Mouse (Mus musculus) stomach, embryonic 14.5 days (tissue): Measurements from ENCODE around the gene Shisa5. TPM values are rescaled to one million over a fixed set of nuclear protein-coding genes. Genes with fewer than 3 reads are reported as not detected.

Source experiments
- ATAC-seq: fragments of 200-750 bp; cut with Nextera tagmentation; 2 replicates; pipeline ENCODE4 v1.8.0; 2017; ENCODE audit warnings: low read depth, moderate TSS enrichment; ENCODE audit not compliant: insufficient number of reproducible peaks, insufficient read depth, low FRiP score
- H3K27ac ChIP-seq: fragments of 300-500 bp; sonication (generic); 2 replicates; pipeline ENCODE4 v1.5.1; 2014; ENCODE audit warnings: mild to moderate bottlenecking, low read length, moderate library complexity, mixed read lengths
- H3K27me3 ChIP-seq: fragments of 300-500 bp; sonication (generic); 2 replicates; pipeline ENCODE4 v1.6.1; 2014; ENCODE audit warnings: low read length, control low read depth, mixed read lengths; ENCODE audit not compliant: control insufficient read depth, insufficient read depth
- H3K36me3 ChIP-seq: fragments of 300-500 bp; sonication (generic); 2 replicates; pipeline ENCODE4 v1.6.1; 2014; ENCODE audit warnings: mild to moderate bottlenecking, control low read depth, low read length, moderate library complexity, mixed read lengths; ENCODE audit not compliant: control insufficient read depth, insufficient read depth
- H3K4me1 ChIP-seq: fragments of 300-500 bp; sonication (generic); 2 replicates; pipeline ENCODE4 v1.6.1; 2014; ENCODE audit warnings: low read length, control low read depth, mixed read lengths; ENCODE audit not compliant: control insufficient read depth, insufficient read depth
- H3K4me2 ChIP-seq: fragments of 300-500 bp; sonication (generic); replicated peaks from 2 replicates; pipeline ENCODE4 v1.6.1; 2014; ENCODE audit warnings: low read depth, low read length, control low read depth
- H3K4me3 ChIP-seq: fragments of 300-500 bp; sonication (generic); 2 replicates; pipeline ENCODE4 v1.5.1; 2014; ENCODE audit warnings: low read depth, low read length, control low read depth
- H3K9ac ChIP-seq: fragments of 300-500 bp; sonication (generic); replicated peaks from 2 replicates; pipeline ENCODE4 v1.6.1; 2014; ENCODE audit warnings: low read depth, mild to moderate bottlenecking, control low read depth, low read length, moderate library complexity, mixed read lengths
- H3K9me3 ChIP-seq: fragments of 300-500 bp; sonication (generic); 2 replicates; pipeline ENCODE4 v1.6.1; 2016; ENCODE audit warnings: low read depth, low read length, control low read depth; ENCODE audit not compliant: control insufficient read depth
- WGBS: fragments of 180-500 bp; shearing (Covaris S2); extraction: QIAGEN DNeasy Blood & Tissue Kit; methylation state at CpG from one replicate; pipeline ENCODE4 v1.1.7; 2014; 5-methylcytosine and 5-hydroxymethylcytosine counted together
- polyA plus RNA-seq: library from polyadenylated mRNA; unstranded; fragments of >200 nt; fragmentation: Nextera tagmentation; extraction: Ambion mirVana; gene quantifications from 2 replicates; pipeline ENCODE4 v1.2.1, GENCODE M21; 2014

Shisa5 gene
- polyA plus RNA-seq, 1 experiment from 2014 or later: 75.0 TPM

GRCm38 (mm10) chr9:109053851-109054250 is 15.5 kb downstream of the Shisa5 start:
- H3K27me3 ChIP-seq: no peaks in the 10 kb centered on the region
- H3K36me3 ChIP-seq: peaks cover 17% of the 10 kb centered on the region
- WGBS: 66% methylated on average over 6 of the region's 6 CpGs
- H3K4me3 ChIP-seq: no peak overlapping the region
- ATAC-seq: no peak
- H3K4me2 ChIP-seq: no peak overlapping the region
- no peak overlapping the region for H3K9ac ChIP-seq
- H3K27ac ChIP-seq: no peak overlapping the region; the same call in 1 of the 2 replicates
- peaks cover 8% of the 10 kb centered on the region; the same call in 1 of the 2 replicates for H3K4me1 ChIP-seq
- no peaks in the 10 kb centered on the region for H3K9me3 ChIP-seq

GRCm38 (mm10) chr9:109054712-109055111 is 16.3 kb downstream of the Shisa5 start:
- H3K9ac ChIP-seq: no peak overlapping the region; the same call in 1 of the 2 replicates
- 6% methylated on average over 7 of the region's 7 CpGs for WGBS

GRCm38 (mm10) chr9:109055271-109056030 is 17.1 kb downstream of the Shisa5 start:
- Histone ChIP-seq H3K9ac (no peak overlapping the region; the same call in 1 of the 2 replicates), H3K4me2 (peak overlapping the region; percentile 40), H3K27ac (peak overlapping the region; percentile 75; the same call in 1 of the 2 replicates), H3K36me3 (peaks cover 18% of the 10 kb centered on the region), H3K4me3 (peak overlapping the region; percentile 22), H3K27me3 (no peaks in the 10 kb centered on the region), H3K9me3 (no peaks in the 10 kb centered on the region), H3K4me1 (peaks cover 10% of the 10 kb centered on the region; the same call in 1 of the 2 replicates)
- WGBS: 91% methylated on average over 12 of the region's 12 CpGs
- ATAC-seq: no peak

More at GRCm38 (mm10) chr9:109054712-109055111, 16.3 kb downstream of the Shisa5 start:
- Histone ChIP-seq H3K4me2 (peak overlapping the region; percentile 40), H3K27me3 (no peaks in the 10 kb centered on the region), H3K27ac (peak overlapping the region; percentile 75; the same call in 1 of the 2 replicates), H3K36me3 (peaks cover 17% of the 10 kb centered on the region), H3K9me3 (no peaks in the 10 kb centered on the region), H3K4me1 (peaks cover 10% of the 10 kb centered on the region; the same call in 1 of the 2 replicates), H3K4me3 (peak overlapping the region; percentile 22)
- peak; percentile 83 for ATAC-seq

GRCm38 (mm10) chr9:109056081-109056690 is 17.8 kb downstream of the Shisa5 start:
- Histone ChIP-seq H3K4me2 (no peak overlapping the region), H3K4me3 (no peak overlapping the region), H3K9ac (no peak overlapping the region), H3K27ac (no peak overlapping the region), H3K4me1 (peaks cover 10% of the 10 kb centered on the region; the same call in 1 of the 2 replicates), H3K27me3 (no peaks in the 10 kb centered on the region), H3K9me3 (no peaks in the 10 kb centered on the region), H3K36me3 (peaks cover 23% of the 10 kb centered on the region)
- ATAC-seq: no peak
- 91% methylated on average over 17 of the region's 17 CpGs for WGBS

DNA sequence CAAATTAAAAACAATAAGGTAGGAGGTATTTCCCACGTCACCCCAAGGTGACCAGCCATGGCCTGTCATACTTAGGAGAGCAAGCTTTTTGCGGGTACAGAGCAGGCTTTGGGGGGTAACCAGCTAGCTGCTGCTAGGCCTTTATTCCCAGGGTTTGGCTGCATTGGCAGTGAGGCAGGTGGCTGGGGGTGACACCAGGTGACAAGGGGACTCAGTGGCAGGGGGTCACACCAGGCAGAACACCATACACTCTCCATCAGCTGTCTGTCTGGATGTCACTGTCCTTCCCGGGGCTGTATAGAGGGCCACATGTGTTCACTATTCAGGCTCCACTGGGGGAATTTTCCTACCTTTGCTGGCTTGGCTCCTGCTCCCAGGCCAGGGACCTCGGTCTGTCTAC is 18.6 kb downstream of the Shisa5 start:
- no peaks in the 10 kb centered on the region for H3K9me3 ChIP-seq
- H3K9ac ChIP-seq: no peak overlapping the region
- H3K4me2 ChIP-seq: no peak overlapping the region
- no peak for ATAC-seq
- 83% methylated on average over 4 of the region's 4 CpGs for WGBS
- no peak overlapping the region for H3K27ac ChIP-seq
- H3K4me1 ChIP-seq: peaks cover 10% of the 10 kb centered on the region; the same call in 1 of the 2 replicates
- H3K36me3 ChIP-seq: peaks cover 23% of the 10 kb centered on the region
- no peaks in the 10 kb centered on the region for H3K27me3 ChIP-seq
- no peak overlapping the region for H3K4me3 ChIP-seq

GRCm38 (mm10) chr9:109057543-109057942 is 19.2 kb downstream of the Shisa5 start:
- H3K4me3 ChIP-seq: no peak overlapping the region
- no peak for ATAC-seq
- H3K9ac ChIP-seq: no peak overlapping the region
- no peak overlapping the region for H3K27ac ChIP-seq
- H3K4me1 ChIP-seq: peaks cover 10% of the 10 kb centered on the region; the same call in 1 of the 2 replicates
- WGBS: 94% methylated on average over 5 of the region's 5 CpGs
- H3K27me3 ChIP-seq: no peaks in the 10 kb centered on the region
- no peaks in the 10 kb centered on the region for H3K9me3 ChIP-seq
- no peak overlapping the region for H3K4me2 ChIP-seq
- H3K36me3 ChIP-seq: peaks cover 27% of the 10 kb centered on the region

- H3K9ac ChIP-seq: no peak overlapping the region
- H3K4me1 ChIP-seq: peaks cover 10% of the 10 kb centered on the region; the same call in 1 of the 2 replicates
- H3K36me3 ChIP-seq: peaks cover 32% of the 10 kb centered on the region
- no peak for ATAC-seq
- 92% methylated on average over 19 of the region's 19 CpGs for WGBS
- H3K4me2 ChIP-seq: no peak overlapping the region
- H3K4me3 ChIP-seq: 0 out of 2 replicates have a peak overlapping the region, but pooled peaks have one; percentile 26
- H3K27me3 ChIP-seq: no peaks in the 10 kb centered on the region
- H3K9me3 ChIP-seq: no peaks in the 10 kb centered on the region
- H3K27ac ChIP-seq: peak overlapping the region; percentile 67; the same call in 1 of the 2 replicates
Measured at GRCm38 (mm10) chr9:109058006-109058765, 19.8 kb downstream of the Shisa5 start.
